Mouse (Mus musculus) olfactory bulb, adult 2 months (tissue): ENCODE data around the gene Gm45711.

ENCODE experiments used
- CTCF ChIP-seq: fragments of 200-500 bp; IDR thresholded peaks from 2 replicates; pipeline ENCODE4 v1.5.1; 2012; ENCODE audit warnings: low read depth, mild to moderate bottlenecking, low read length, moderate library complexity; ENCODE audit not compliant: insufficient read depth
- POLR2A ChIP-seq: fragments of 200-500 bp; IDR thresholded peaks from 2 replicates; pipeline ENCODE4 v1.6.1; 2012; ENCODE audit warnings: mild to moderate bottlenecking, low read depth, low read length, moderate library complexity; ENCODE audit not compliant: insufficient read depth

- TF ChIP-seq CTCF (no peak), POLR2A (no peak)
These were observed 60.4 kb downstream of the Gm45711 start for GRCm38 (mm10) chr8:104249442-104249996.
